Mouse (Mus musculus) midbrain, embryonic 11.5 days (tissue): ENCODE results near the gene Cfap58. TPM values are rescaled to one million over a fixed set of nuclear protein-coding genes. Genes with fewer than 3 reads are reported as not detected.

Source experiments
- ATAC-seq: fragments of 200-750 bp; cut with Nextera tagmentation; 2 replicates; pipeline ENCODE4 v1.8.0; 2017; ENCODE audit warnings: moderate TSS enrichment, moderate library complexity; ENCODE audit not compliant: low FRiP score
- DNase-seq: peaks from one replicate; pipeline ENCODE4 v3.0.0; 2015; ENCODE audit warnings: low spot score; ENCODE audit errors: missing footprints
- H3K27ac ChIP-seq: fragments of 300-500 bp; sonication (generic); 2 replicates; pipeline ENCODE4 v1.5.1; 2014; ENCODE audit warnings: low read depth, low read length
- H3K27me3 ChIP-seq: fragments of 300-500 bp; sonication (generic); 2 replicates; pipeline ENCODE4 v1.6.1; 2014; ENCODE audit warnings: mild to moderate bottlenecking, low read length, moderate library complexity, mixed read lengths; ENCODE audit not compliant: control insufficient read depth, insufficient read depth
- H3K36me3 ChIP-seq: fragments of 300-500 bp; sonication (generic); 2 replicates; pipeline ENCODE4 v1.6.1; 2014; ENCODE audit warnings: mild to moderate bottlenecking, low read length, moderate library complexity, mixed read lengths; ENCODE audit not compliant: control insufficient read depth, insufficient read depth
- H3K4me1 ChIP-seq: fragments of 300-500 bp; sonication (generic); 2 replicates; pipeline ENCODE4 v1.6.1; 2014; ENCODE audit warnings: low read length; ENCODE audit not compliant: control insufficient read depth, insufficient read depth
- H3K4me2 ChIP-seq: fragments of 300-500 bp; sonication (generic); 2 replicates; pipeline ENCODE4 v1.6.1; 2014; ENCODE audit warnings: mild to moderate bottlenecking, moderate library complexity
- H3K4me3 ChIP-seq: fragments of 300-500 bp; sonication (generic); 2 replicates; pipeline ENCODE4 v1.5.1; 2014; ENCODE audit warnings: low read depth, low read length
- H3K9ac ChIP-seq: fragments of 300-500 bp; sonication (generic); 2 replicates; pipeline ENCODE4 v1.6.1; 2014; ENCODE audit warnings: low read length
- H3K9me3 ChIP-seq: fragments of 300-500 bp; sonication (generic); 2 replicates; pipeline ENCODE4 v1.6.1; 2016; ENCODE audit warnings: low read length; ENCODE audit not compliant: control insufficient read depth
- WGBS: fragments of 180-500 bp; shearing (Covaris S2); extraction: QIAGEN DNeasy Blood & Tissue Kit; methylation state at CpG from one replicate; pipeline ENCODE4 v1.1.7; 2014; 5-methylcytosine and 5-hydroxymethylcytosine counted together
- polyA plus RNA-seq: library from polyadenylated mRNA; unstranded; fragments of >200 nt; fragmentation: Nextera tagmentation; extraction: Ambion mirVana; gene quantifications from 2 replicates; pipeline ENCODE4 v1.2.1, GENCODE M21; 2014

Cfap58 gene
- 0.14 and 0.20 TPM in 2 replicates for polyA plus RNA-seq

DNA sequence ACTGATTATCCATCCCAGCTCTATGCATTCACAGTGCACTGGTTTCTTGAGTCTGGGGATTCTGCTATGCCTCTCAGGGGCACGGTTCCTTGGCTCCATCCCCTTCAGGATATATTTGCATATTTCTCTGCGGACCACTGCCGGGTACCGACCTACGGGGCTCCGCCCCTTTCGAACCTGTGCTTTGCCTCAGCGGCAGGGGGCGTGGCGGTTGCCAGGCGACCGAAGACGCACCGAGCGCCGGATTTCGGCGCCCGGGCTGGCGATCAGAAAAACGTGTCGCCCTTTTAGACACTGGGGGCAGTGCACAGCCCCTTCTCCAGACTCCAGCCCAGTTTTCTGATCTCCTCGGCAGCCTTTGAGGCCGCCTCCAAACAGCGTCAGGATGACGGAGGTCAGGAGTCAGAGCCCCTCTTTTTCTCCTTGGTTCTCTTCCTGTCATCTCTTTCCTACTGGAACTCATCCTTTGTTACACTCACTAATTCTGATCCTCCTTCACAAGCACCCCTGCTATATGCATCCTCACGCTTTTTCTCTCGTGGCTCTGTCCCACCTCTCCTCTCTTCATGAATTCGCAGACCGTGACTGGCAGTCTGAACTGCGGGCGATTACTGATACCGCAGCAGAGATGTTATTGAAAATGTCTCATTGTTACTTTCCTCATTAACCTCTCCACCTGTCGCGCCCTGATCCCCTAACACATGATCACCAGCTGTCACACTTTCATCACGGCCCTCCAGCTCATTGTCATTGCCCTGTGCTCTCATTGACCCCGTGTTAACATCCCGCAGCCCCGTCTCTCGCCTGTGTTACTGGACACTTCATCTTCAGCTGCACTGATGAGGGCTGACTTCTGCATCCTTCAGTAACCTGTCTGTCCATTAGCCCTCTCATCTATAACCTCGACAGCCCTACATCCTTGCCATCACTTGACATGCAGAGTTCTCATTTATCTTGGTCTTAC is at the start of gene Cfap58:
Gene Cfap58, plus strand, starts transcription at position 233 of the 964 bp plus-strand sequence.
- Histone ChIP-seq H3K4me3 (peak within 1 kb of the TSS; percentile 27), H3K9ac (peak within 1 kb of the TSS; percentile 32; the same call in 1 of the 2 replicates), H3K4me2 (peak within 1 kb of the TSS; percentile 58), H3K4me1 (peaks cover 4% of the 10 kb centered on the region; the same call in 1 of the 2 replicates), H3K36me3 (no peaks in the 10 kb centered on the region), H3K27me3 (no peaks in the 10 kb centered on the region), H3K27ac (no peak within 1 kb of the TSS), H3K9me3 (no peaks in the 10 kb centered on the region)
- DNase-seq (peak; percentile 98), ATAC-seq (peak; percentile 96)
- WGBS: 4% methylated on average over 41 of the region's 41 CpGs

DNA sequence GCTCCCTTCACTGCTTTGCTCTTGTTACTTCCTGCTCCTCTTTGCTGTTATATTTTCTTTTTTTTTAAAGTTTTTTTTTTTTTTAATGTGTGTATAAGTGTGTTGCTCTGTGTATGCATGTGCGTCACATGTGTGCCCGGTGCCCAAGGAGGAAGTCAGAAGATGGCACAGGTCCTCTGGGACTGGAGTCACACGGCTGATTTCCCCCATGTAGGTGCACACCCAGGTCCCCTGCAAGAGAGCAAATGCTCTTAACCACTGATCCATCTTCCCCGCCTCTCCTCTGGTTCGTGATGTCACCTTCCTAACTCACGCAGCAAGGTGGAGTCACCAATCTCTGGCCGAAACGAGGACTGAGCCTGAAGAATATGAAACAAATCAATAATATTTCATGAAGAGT is 49.4 kb upstream of the Cfap58 start:
- 93% methylated on average over 8 of the region's 8 CpGs for WGBS
- Histone ChIP-seq H3K36me3 (no peaks in the 10 kb centered on the region), H3K4me2 (no peak overlapping the region), H3K27ac (no peak overlapping the region), H3K9me3 (no peaks in the 10 kb centered on the region), H3K4me1 (no peaks in the 10 kb centered on the region), H3K9ac (no peak overlapping the region), H3K4me3 (no peak overlapping the region), H3K27me3 (no peaks in the 10 kb centered on the region)
- ATAC-seq (no peak), DNase-seq (peak; percentile 4)

DNA sequence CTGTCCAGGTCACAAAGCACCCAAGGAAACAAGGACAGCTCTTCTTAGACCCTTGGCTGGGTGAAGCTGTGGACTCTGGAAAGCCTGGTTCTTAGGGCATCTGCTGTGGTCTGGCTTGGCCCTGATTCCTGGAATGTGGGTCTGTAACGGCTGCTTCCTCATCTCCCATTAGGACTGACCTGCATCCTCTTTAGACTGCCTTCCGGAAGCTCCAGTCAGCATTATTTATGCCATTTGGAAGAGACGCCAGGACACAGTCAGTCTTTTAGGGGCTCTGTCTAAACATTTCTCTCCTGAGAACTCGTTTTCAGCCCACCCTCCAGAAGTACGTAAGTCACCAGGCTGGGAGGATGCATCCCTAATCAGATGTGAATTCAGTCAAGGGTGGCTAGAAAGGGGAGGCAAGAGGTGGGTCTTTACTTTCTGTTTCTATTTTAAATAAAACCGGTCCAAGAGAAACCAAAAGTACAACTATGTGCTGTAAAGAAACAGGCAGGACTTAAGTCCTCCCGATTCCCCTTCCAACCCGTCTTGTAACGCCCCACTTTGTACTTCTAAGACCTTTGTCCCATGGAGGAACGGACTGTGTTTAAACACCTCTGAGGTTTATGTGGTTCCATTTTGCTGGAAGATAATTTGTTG is 46.9 kb upstream of the Cfap58 start:
- 82% methylated on average over 10 of the region's 10 CpGs for WGBS

GRCm38 (mm10) chr19:47891562-47892312 is 45.7 kb upstream of the Cfap58 start:
- 86% methylated on average over 11 of the region's 11 CpGs for WGBS
- no peak overlapping the region for H3K4me2 ChIP-seq
- no peak for ATAC-seq

More for the DNA sequence above, 46.9 kb upstream of the Cfap58 start:
- no peak overlapping the region for H3K4me2 ChIP-seq
- no peak overlapping the region for H3K9ac ChIP-seq
- H3K36me3 ChIP-seq: no peaks in the 10 kb centered on the region
- H3K9me3 ChIP-seq: no peaks in the 10 kb centered on the region
- peak; percentile 81 for DNase-seq
- no peak for ATAC-seq
- no peak overlapping the region for H3K27ac ChIP-seq
- no peaks in the 10 kb centered on the region for H3K4me1 ChIP-seq
- no peaks in the 10 kb centered on the region for H3K27me3 ChIP-seq
- no peak overlapping the region for H3K4me3 ChIP-seq

GRCm38 (mm10) chr19:47893092-47893491 is 44.4 kb upstream of the Cfap58 start:
- 0 out of 2 replicates have a peak, but pooled peaks cover 6% of the 10 kb centered on the region for H3K36me3 ChIP-seq
- no peaks in the 10 kb centered on the region for H3K9me3 ChIP-seq
- no peak for ATAC-seq

More at GRCm38 (mm10) chr19:47891562-47892312, 45.7 kb upstream of the Cfap58 start:
- Histone ChIP-seq H3K27me3 (no peaks in the 10 kb centered on the region), H3K4me1 (no peaks in the 10 kb centered on the region), H3K9ac (no peak overlapping the region), H3K27ac (no peak overlapping the region), H3K4me3 (no peak overlapping the region), H3K9me3 (no peaks in the 10 kb centered on the region), H3K36me3 (no peaks in the 10 kb centered on the region)
- peak; percentile 67 for DNase-seq

GRCm38 (mm10) chr19:47898472-47899079 is 38.9 kb upstream of the Cfap58 start:
- H3K36me3 ChIP-seq: 0 out of 2 replicates have a peak, but pooled peaks cover 6% of the 10 kb centered on the region
- ATAC-seq (no peak), DNase-seq (no peak)
- no peaks in the 10 kb centered on the region for H3K27me3 ChIP-seq
- H3K4me2 ChIP-seq: no peak overlapping the region
- H3K9ac ChIP-seq: no peak overlapping the region
- H3K4me3 ChIP-seq: no peak overlapping the region
- WGBS: 90% methylated on average over 8 of the region's 8 CpGs
- no peak overlapping the region for H3K27ac ChIP-seq
- H3K4me1 ChIP-seq: no peaks in the 10 kb centered on the region
- no peaks in the 10 kb centered on the region for H3K9me3 ChIP-seq

More at GRCm38 (mm10) chr19:47893092-47893491, 44.4 kb upstream of the Cfap58 start:
- 94% methylated on average over 6 of the region's 6 CpGs for WGBS
- no peak overlapping the region for H3K4me3 ChIP-seq
- H3K27me3 ChIP-seq: no peaks in the 10 kb centered on the region
- H3K4me1 ChIP-seq: no peaks in the 10 kb centered on the region
- no peak overlapping the region for H3K9ac ChIP-seq
- H3K27ac ChIP-seq: no peak overlapping the region
- H3K4me2 ChIP-seq: no peak overlapping the region
- no peak for DNase-seq

- ATAC-seq: no peak
- Histone ChIP-seq H3K4me2 (no peak overlapping the region), H3K9ac (no peak overlapping the region), H3K27me3 (no peaks in the 10 kb centered on the region), H3K4me1 (0 out of 2 replicates have a peak, but pooled peaks cover 2% of the 10 kb centered on the region), H3K4me3 (no peak overlapping the region), H3K9me3 (no peaks in the 10 kb centered on the region), H3K36me3 (0 out of 2 replicates have a peak, but pooled peaks cover 6% of the 10 kb centered on the region), H3K27ac (no peak overlapping the region)
- WGBS: 70% methylated on average over 6 of the region's 6 CpGs
- peak; percentile 81 for DNase-seq
Observed at GRCm38 (mm10) chr19:47900012-47900411, 37.5 kb upstream of the Cfap58 start.

DNA sequence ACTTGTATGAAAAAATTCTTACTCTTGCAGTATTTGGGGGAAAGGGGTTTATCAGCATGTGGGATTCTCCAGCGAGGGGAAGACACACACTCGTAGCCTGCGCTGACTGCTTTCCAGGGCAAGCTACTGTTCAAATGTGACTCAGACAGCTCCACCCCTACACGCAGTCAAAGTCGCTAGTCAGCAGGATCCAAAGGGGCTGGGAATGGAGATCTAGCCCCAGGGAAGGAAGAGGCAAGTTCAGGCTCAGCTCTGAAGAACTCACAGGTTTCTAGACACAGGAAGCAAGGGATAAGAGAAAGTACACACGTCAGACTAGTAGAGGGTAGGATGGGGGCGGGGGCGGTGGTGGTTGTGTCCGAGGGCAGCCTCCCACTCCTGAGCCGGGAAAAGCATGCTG is 36.9 kb upstream of the Cfap58 start:
- ATAC-seq (no peak), DNase-seq (peak; percentile 12)
- no peak overlapping the region for H3K27ac ChIP-seq
- no peak overlapping the region for H3K9ac ChIP-seq
- no peak overlapping the region for H3K4me3 ChIP-seq
- H3K9me3 ChIP-seq: no peaks in the 10 kb centered on the region
- 0 out of 2 replicates have a peak, but pooled peaks cover 2% of the 10 kb centered on the region for H3K4me1 ChIP-seq
- H3K27me3 ChIP-seq: no peaks in the 10 kb centered on the region
- WGBS: 90% methylated on average over 10 of the region's 10 CpGs
- no peak overlapping the region for H3K4me2 ChIP-seq
- 0 out of 2 replicates have a peak, but pooled peaks cover 6% of the 10 kb centered on the region for H3K36me3 ChIP-seq
